Mouse (Mus musculus): ENCODE data around the gene Heph. TPM values are rescaled to one million over a fixed set of nuclear protein-coding genes. Genes with fewer than 3 reads are reported as not detected.
A peak's percentile ranks its signal among the peaks of the same experiment; 100 is the strongest.
"Not testable (repeated sequence)": the region's sequence is repeated elsewhere in the genome, so short reads cannot be mapped to it uniquely, and the experiment has no call there.

Gene Heph
- 25.8 and 31.4 TPM in 2 replicates for polyA plus RNA-seq (2014; fragmentation: Nextera tagmentation; extraction: Ambion mirVana)

GRCm38 (mm10) chrX:96455149-96455548 lies at the start of gene Heph:
Gene Heph (plus strand): TSS chrX:96455359.
- no peak for DNase-seq (ENCODE audit: low spot score)
- Histone ChIP-seq H3K9ac (ENCODE audit: low read length) (peak within 1 kb of the TSS; percentile 44), H3K27me3 (replicated peaks; ENCODE audit: control insufficient read depth, insufficient read depth, low read length) (no peaks in the 10 kb centered on the region), H3K4me2 (ENCODE audit: low read length) (peak within 1 kb of the TSS; percentile 44), H3K36me3 (ENCODE audit: control insufficient read depth, insufficient read depth, low read length) (no peaks in the 10 kb centered on the region), H3K27ac (ENCODE audit: low read depth) (0 out of 2 replicates have a peak within 1 kb of the TSS, but pooled peaks have one; percentile 7), H3K4me3 (ENCODE audit: low read depth, low read length) (peak within 1 kb of the TSS; percentile 40), H3K9me3 (ENCODE audit: control insufficient read depth, low read length) (no peaks in the 10 kb centered on the region), H3K4me1 (replicated peaks; ENCODE audit: control insufficient read depth, insufficient read depth, low read length) (no peaks in the 10 kb centered on the region)
- 55% methylated on average over 2 of the region's 2 CpGs for WGBS
- peak; percentile 96 for ATAC-seq (replicated peaks; ENCODE audit: low FRiP score, low TSS enrichment, low read depth)

DNA sequence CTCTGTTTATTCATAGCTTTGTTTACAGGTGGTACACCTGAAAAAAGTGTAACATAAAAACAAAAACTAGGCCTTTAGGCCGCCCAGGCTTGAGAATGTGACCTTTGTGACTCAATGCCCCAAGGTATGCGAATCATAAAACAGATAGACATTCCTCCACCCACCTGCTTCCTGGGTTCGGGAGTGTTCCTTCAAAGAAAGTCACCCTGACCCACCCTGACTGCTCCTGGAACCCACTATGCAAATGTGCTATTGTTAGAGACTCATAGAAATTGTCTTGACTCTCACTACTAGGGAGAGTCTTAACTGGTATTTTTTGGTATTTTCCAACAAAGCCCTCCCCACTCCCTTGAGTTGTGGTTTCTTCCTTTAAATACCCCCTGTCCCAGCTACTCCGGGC lies 39.8 kb upstream of the Heph start:
- H3K27me3 ChIP-seq (replicated peaks; ENCODE audit: control insufficient read depth, insufficient read depth, low read length); H3K4me1 ChIP-seq (replicated peaks; ENCODE audit: control insufficient read depth, insufficient read depth, low read length); H3K4me2 ChIP-seq (ENCODE audit: low read length); H3K9me3 ChIP-seq (ENCODE audit: control insufficient read depth, low read length); H3K27ac ChIP-seq (ENCODE audit: low read depth); H3K36me3 ChIP-seq (ENCODE audit: control insufficient read depth, insufficient read depth, low read length); H3K9ac ChIP-seq (ENCODE audit: low read length); DNase-seq (ENCODE audit: low spot score); ATAC-seq (replicated peaks; ENCODE audit: low FRiP score, low TSS enrichment, low read depth); H3K4me3 ChIP-seq (ENCODE audit: low read depth, low read length): not testable (repeated sequence)
- 73% methylated on average over 4 of the region's 4 CpGs for WGBS

DNA sequence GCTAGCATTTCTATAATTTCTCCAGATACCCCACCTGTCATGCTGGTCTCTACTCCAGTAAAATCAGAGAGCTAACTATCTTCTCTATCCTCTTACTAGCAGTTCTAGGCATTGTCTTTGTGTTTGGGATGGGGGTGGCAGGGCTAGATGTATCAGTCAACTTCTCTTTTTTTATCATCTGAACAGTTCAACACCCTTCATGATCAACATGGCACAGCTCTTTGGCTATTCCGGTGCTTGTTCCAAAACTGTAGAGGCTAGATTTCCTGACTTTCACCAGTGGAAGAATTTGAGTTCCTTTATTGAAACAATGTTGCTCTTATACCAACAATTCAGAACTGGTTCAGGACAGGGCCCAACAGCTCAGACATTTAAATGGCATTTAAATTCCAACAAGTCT lies 38.2 kb upstream of the Heph start:
- DNase-seq (ENCODE audit: low spot score): no peak
- H3K27ac ChIP-seq (ENCODE audit: low read depth): no peak overlapping the region
- H3K4me3 ChIP-seq (ENCODE audit: low read depth, low read length): no peak overlapping the region
- no peaks in the 10 kb centered on the region for H3K4me1 ChIP-seq (replicated peaks; ENCODE audit: control insufficient read depth, insufficient read depth, low read length)
- no peaks in the 10 kb centered on the region for H3K36me3 ChIP-seq (ENCODE audit: control insufficient read depth, insufficient read depth, low read length)
- H3K9ac ChIP-seq (ENCODE audit: low read length): no peak overlapping the region
- no peaks in the 10 kb centered on the region for H3K27me3 ChIP-seq (replicated peaks; ENCODE audit: control insufficient read depth, insufficient read depth, low read length)
- ATAC-seq (replicated peaks; ENCODE audit: low FRiP score, low TSS enrichment, low read depth): no peak
- H3K4me2 ChIP-seq (ENCODE audit: low read length): no peak overlapping the region
- 100% methylated on average over 1 of the region's 1 CpGs for WGBS
- H3K9me3 ChIP-seq (ENCODE audit: control insufficient read depth, low read length): no peaks in the 10 kb centered on the region

GRCm38 (mm10) chrX:96417733-96418132 lies 37.4 kb upstream of the Heph start:
- WGBS: 61% methylated on average over 1 of the region's 1 CpGs
- no peaks in the 10 kb centered on the region for H3K4me1 ChIP-seq (replicated peaks; ENCODE audit: control insufficient read depth, insufficient read depth, low read length)
- no peaks in the 10 kb centered on the region for H3K36me3 ChIP-seq (ENCODE audit: control insufficient read depth, insufficient read depth, low read length)
- ATAC-seq (replicated peaks; ENCODE audit: low FRiP score, low TSS enrichment, low read depth) (no peak), DNase-seq (ENCODE audit: low spot score) (no peak)
- no peak overlapping the region for H3K27ac ChIP-seq (ENCODE audit: low read depth)
- no peaks in the 10 kb centered on the region for H3K9me3 ChIP-seq (ENCODE audit: control insufficient read depth, low read length)
- H3K9ac ChIP-seq (ENCODE audit: low read length): no peak overlapping the region
- H3K27me3 ChIP-seq (replicated peaks; ENCODE audit: control insufficient read depth, insufficient read depth, low read length): no peaks in the 10 kb centered on the region
- H3K4me2 ChIP-seq (ENCODE audit: low read length): no peak overlapping the region
- no peak overlapping the region for H3K4me3 ChIP-seq (ENCODE audit: low read depth, low read length)

DNA sequence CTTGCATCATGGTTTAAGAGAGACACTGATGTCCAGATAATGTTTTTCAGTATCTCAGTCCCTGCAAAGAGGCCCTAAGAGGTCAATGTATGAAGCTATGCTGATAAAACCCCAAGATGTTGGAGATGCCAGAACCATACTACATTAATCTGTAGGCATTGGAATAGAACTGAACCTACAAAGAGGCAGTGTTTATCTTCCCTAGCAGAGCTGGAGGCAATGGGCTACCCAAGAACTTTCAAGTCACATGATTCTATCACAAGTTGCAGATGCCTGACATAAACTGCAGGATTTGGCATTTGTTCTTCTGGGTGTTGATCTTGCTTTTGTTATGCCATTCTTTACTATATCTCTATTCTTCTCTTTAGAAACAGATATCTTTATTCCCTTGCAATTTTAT lies 35.8 kb upstream of the Heph start:
- ATAC-seq (replicated peaks; ENCODE audit: low FRiP score, low TSS enrichment, low read depth) (no peak), DNase-seq (ENCODE audit: low spot score) (no peak)
- Histone ChIP-seq H3K4me2 (ENCODE audit: low read length) (no peak overlapping the region), H3K4me1 (replicated peaks; ENCODE audit: control insufficient read depth, insufficient read depth, low read length) (no peaks in the 10 kb centered on the region), H3K36me3 (ENCODE audit: control insufficient read depth, insufficient read depth, low read length) (no peaks in the 10 kb centered on the region), H3K27ac (ENCODE audit: low read depth) (no peak overlapping the region), H3K27me3 (replicated peaks; ENCODE audit: control insufficient read depth, insufficient read depth, low read length) (no peaks in the 10 kb centered on the region), H3K9ac (ENCODE audit: low read length) (no peak overlapping the region), H3K9me3 (ENCODE audit: control insufficient read depth, low read length) (no peaks in the 10 kb centered on the region), H3K4me3 (ENCODE audit: low read depth, low read length) (no peak overlapping the region)

DNA sequence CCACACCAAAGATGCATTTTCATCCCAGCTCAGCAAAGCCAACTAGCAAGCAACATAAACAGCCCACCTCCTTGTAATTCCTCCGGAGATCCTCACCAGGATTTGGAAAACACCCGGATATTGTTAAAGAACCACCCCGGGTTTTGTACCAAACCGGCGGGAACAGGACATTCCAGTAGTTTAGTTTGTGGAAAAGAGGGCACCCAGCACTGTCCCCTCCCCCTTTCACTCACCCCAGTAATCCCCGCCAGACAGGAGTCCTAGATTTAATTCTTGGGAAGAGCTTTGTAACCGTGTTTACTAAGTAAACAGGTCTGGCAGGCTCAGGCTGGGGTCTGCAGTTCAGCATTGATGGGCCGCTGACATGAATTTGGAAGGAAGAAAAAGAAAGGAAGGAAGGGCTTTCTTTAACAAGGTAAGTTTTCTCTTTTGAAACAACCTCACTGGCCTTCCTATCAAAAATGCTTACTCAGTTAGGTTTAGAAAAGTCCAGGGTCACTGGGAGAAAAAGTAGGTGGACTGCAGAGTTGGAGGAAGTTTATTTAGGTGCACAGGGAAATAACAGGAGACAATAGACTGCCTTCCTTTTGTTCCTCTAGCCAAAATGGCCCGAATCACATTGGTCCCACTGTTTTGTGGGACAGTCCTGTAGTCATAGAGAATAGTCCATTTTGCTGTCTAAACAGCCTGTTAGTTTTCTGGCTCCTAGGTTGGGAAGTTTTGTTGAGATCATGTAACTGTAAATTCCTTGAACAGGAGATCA lies 1.2 kb downstream of the Heph start, which contains the start of gene Hsf3:
Gene Hsf3, minus strand, starts transcription at position 94 of the 763 bp plus-strand sequence.
- DNase-seq (ENCODE audit: low spot score) (peak; percentile 55), ATAC-seq (replicated peaks; ENCODE audit: low FRiP score, low TSS enrichment, low read depth) (0 out of 2 replicates have a peak, but pooled peaks have one; percentile 13)
- 21% methylated on average over 9 of the region's 9 CpGs for WGBS
- peak within 1 kb of the TSS; percentile 44 for H3K4me2 ChIP-seq (ENCODE audit: low read length)
- no peaks in the 10 kb centered on the region for H3K27me3 ChIP-seq (replicated peaks; ENCODE audit: control insufficient read depth, insufficient read depth, low read length)
- no peaks in the 10 kb centered on the region for H3K36me3 ChIP-seq (ENCODE audit: control insufficient read depth, insufficient read depth, low read length)
- peak within 1 kb of the TSS; percentile 44 for H3K9ac ChIP-seq (ENCODE audit: low read length)
- H3K9me3 ChIP-seq (ENCODE audit: control insufficient read depth, low read length): no peaks in the 10 kb centered on the region
- H3K4me1 ChIP-seq (replicated peaks; ENCODE audit: control insufficient read depth, insufficient read depth, low read length): no peaks in the 10 kb centered on the region
- 0 out of 2 replicates have a peak within 1 kb of the TSS, but pooled peaks have one; percentile 7 for H3K27ac ChIP-seq (ENCODE audit: low read depth)
- H3K4me3 ChIP-seq (ENCODE audit: low read depth, low read length): peak within 1 kb of the TSS; percentile 40

GRCm38 (mm10) chrX:96501580-96501979 lies 46.4 kb downstream of the Heph start:
- no peaks in the 10 kb centered on the region for H3K27me3 ChIP-seq (replicated peaks; ENCODE audit: control insufficient read depth, insufficient read depth, low read length)
- no peak overlapping the region for H3K4me3 ChIP-seq (ENCODE audit: low read depth, low read length)
- H3K9ac ChIP-seq (ENCODE audit: low read length): no peak overlapping the region
- ATAC-seq (replicated peaks; ENCODE audit: low FRiP score, low TSS enrichment, low read depth) (no peak), DNase-seq (ENCODE audit: low spot score) (no peak)
- 50% methylated on average over 1 of the region's 1 CpGs for WGBS
- H3K9me3 ChIP-seq (ENCODE audit: control insufficient read depth, low read length): no peaks in the 10 kb centered on the region
- H3K4me2 ChIP-seq (ENCODE audit: low read length): no peak overlapping the region
- no peaks in the 10 kb centered on the region for H3K36me3 ChIP-seq (ENCODE audit: control insufficient read depth, insufficient read depth, low read length)
- no peak overlapping the region for H3K27ac ChIP-seq (ENCODE audit: low read depth)
- no peaks in the 10 kb centered on the region for H3K4me1 ChIP-seq (replicated peaks; ENCODE audit: control insufficient read depth, insufficient read depth, low read length)
